Mouse (Mus musculus) fibroblast of lung, adult 2 months (primary cell): ENCODE measurements at regions not wholly inside any gene's neighbourhood (a gene's known extent, or its start where the extent isn't known, plus 50 kb on each side); places are given as distances from the start of the nearest gene placed in this dataset.

ENCODE experiments used
- DNase-seq: peaks from one replicate; pipeline ENCODE4 v3.0.0-alpha.2; 2011; ENCODE audit warnings: low read depth

DNA sequence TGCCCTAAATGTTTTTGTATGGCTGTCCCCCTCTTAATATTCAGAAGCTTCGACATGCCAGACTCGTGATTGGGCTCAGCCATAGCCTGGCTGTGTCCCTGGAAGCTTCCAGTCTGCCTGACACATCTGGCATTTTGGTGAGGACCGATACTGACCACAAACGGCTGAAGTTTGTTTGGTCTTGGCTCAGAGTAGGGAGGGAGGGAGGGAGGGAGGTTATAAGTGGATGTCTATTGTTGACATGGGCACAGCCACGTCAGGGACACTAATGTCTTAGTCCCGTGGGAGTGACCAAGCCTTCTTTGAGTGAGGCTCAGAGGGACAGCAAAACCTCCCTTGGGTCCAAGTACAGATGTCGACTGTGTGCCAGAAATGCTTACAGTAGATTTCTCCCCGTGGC, 151.7 kb downstream of the Chst1 start:
- DNase-seq, result peak; percentile 65

DNA sequence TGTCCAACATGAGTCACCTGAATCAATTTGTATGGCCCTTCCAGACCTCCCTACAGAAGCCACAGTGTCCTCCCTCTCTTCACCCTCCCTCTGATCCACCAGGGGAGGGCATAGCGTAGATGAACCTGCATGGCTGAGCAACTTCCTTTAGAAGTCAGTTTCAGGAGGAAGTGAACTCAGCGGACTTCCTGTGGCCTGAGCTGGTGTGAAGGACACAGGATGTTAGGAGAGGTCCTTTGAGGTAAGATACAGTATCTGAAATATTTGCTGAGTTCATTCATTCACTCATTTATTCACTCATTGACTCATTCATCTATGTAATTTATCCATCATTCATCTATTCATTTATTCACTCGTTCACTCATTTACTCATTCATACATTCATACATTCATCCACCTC, 152.6 kb downstream of the Chst1 start:
- no peak for DNase-seq

DNA sequence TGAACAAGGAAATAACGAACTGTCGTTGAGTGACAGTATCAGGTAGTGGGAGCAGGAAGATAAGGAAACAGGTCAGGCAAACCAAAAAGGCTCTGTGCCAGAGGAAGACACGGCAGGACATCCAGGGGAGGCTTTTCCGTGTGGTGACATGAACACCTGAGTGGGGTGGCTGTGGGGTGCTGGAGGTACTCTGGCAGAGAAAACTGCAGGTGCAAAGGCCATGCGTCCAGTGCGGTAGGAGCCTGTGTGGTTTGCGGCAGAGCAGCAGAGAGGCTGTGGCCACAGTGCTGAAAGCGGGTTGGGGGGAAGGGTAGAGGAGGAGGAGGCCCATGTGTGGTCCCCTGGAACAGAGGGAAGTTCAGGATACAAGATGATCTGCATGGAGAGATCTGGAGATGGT, 153.3 kb downstream of the Chst1 start:
- no peak for DNase-seq

DNA sequence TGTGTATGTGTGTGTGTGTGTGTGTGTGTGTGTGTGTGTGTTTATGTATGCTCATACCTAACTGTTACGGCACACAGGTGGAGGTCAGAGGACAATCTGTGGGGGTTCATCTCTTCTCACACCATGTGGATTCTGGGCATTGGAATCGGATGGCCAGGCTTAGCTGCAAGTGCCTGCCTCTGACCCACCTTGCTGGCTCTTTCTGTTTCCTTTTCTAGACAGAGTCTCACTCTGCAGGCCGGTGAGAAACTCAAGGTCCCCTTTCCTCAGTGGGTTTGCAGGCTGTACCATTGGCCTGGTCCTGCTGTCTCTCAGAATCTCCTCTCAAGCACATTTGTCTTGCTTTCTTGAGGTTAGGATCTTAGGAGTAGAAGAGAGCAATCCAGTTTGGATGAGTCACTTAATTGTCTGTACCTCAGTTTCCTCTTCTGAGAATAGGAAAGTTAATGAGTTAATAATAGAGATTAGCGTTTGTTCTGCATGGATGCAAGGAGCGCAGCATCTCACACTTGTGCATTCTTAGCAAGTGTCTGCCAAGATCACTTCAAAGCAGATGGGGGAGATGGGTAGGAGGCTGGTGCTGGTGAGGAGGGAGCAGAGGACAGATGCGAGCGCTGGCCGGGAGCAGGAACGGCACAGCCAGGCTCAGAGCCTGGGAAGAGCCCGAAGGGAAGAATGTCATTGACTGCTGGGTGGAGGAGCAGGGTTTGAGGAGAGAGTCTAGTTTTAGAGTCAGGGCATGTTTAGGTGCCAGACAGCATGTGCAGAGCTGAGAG, 155.2 kb downstream of the Chst1 start:
- DNase-seq, result no peak

DNA sequence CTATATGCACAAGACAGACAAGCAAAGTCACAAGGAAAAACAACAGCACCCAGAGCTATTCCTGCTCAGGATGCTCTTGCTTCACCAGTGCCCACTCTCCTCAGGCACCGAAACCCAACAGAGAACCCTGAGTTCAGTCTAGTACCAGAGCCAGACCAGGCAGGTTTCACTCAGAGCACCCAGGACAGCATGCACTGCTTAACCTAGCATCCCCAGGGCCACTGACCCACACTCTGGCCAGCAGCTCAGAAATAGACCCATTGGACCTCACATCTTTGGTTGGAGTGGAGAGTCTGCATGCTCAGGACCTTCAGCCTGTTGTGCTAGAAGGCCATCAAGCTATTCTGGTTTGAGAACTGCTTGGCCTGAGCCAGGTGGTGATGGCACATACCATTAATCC, 157.0 kb downstream of the Chst1 start:
- DNase-seq, result no peak

DNA sequence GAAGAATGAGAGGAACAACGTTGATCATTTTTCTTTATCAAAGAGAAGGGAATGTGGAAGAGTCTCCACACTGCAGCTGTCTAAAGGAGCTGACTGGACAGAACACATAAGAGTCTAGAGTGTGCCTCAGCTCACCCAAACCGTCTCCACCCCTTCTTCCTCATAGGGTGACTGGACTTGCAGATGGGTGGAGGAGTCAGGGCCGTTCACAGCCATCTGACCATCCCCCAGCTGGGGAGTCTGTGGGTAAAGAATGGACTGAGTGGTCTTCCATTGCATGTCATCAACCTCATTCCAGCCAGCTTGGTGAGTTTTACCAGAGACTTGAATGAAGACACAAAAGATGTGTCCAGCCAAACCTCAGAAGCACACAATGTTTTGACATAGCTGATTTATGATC, 156.1 kb upstream of the Syt13 start:
- no peak for DNase-seq

DNA sequence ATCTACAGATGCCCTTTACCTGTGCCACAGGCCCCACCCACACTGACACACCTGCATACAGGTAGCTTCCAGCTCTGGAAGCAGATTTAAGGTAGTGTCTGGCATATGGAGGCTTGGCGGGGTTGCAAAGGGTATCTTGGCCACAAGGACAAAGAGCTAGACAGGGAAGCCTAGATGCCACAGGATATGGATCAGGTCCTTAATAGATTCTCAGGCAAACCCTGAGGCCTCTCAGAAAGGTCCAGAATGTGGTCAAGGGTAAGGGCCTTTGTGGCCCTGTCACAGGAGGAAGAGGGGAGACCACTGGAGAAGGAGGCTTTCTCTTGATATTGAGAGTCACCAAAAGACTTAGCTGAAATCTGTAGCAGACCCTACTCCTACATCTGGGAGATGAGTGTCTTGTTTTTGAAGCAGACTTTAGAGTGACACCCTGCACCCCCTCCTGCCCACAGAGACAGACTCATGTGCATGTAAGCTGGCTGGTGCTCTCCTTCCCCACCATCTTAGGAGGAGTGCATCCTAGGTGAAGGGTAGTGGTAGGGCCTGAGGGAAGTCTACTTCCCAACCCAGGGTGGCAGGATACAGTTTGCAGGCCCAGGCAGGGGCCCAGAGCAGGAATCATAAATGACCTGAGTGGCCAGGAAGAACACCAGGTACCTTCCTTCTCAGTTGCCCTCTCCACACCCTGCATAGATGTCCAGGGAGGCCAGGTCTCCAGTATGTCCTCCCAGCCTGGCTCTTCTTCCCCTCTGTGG, 150.8 kb upstream of the Syt13 start:
- no peak for DNase-seq

DNA sequence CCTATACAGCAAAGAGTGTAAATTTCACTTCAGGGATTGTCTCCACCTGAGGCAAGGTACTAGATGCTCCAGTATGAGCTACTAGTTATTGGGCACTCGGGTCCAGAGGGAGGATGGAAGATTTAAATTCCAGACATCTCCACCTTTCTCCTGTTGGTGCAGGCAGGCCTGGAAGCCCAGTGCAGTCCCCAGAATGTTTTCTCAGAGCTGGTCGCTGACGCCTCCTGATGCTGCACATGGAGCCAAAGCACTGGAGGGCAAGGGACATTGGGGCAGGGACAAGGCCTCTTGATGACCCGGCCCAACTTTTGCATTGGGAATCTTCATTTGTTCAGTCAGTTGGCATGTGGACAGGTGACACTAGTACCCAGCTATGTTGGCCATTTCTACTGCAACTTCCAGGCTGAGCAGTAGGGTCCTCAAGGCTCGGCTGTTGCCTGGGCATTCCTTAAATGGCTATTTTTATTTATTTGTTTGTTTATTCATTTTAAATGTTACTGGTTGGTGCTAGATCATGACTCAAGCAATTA, 147.4 kb upstream of the Syt13 start:
- no peak for DNase-seq

DNA sequence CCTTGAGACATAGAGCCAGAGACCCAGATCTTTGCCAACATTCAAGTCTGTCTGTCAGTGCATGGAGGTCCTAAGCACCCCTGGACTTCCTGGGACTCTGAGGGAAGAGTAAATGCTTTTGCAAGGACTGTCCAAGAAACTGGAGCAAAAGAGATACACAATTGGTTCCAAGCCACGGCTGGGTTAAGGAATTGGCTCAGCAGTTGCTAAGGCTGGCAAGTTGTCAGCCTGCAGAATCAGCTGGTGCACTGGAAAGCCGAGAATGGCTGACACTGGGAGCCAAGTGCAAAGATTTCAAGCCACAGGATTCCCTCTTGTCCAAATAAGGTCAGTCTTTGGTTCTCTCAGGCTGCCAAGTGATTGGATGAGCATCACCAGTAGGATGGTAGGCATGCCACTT, 146.8 kb upstream of the Syt13 start:
- peak; percentile 46 for DNase-seq

DNA sequence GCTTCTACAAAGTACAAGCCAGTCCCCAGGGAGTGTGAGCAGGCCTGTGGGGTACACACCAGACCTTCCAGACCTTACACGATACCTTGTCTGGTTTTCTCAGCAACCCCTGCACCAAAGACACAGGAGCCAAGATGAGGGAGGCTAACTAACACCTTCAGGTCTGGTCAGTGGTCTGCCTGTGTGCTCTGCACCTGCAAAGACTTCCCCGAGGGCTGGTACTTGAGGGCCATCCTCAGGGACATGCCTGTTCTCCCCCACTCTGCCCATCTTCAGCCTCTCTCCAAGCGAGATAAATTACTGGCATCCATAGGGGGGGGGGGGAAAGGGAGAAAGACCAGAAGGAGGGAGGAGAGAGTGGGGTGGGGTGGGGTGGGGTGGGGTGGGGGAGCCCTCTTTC, 145.8 kb upstream of the Syt13 start:
- no peak for DNase-seq

DNA sequence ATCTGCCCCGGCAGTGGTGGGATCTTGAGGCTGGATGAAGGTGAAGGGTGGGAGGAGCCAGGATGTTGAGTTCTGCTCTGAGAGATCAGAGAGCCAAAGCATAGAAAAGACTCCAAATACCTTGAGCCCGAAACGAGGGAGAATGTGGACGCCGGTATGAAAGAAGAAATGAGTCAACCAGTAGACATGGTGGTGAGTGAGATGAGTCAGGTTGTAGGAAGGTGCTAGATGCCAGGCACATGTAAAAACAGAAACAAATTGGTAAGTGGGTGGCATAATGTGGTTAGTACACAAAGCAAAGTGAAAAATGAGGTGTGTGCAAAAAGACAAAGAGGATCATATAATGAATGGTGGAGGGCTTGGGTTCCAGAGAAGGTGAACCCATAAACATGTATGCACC, 144.8 kb upstream of the Syt13 start:
- DNase-seq, result no peak

DNA sequence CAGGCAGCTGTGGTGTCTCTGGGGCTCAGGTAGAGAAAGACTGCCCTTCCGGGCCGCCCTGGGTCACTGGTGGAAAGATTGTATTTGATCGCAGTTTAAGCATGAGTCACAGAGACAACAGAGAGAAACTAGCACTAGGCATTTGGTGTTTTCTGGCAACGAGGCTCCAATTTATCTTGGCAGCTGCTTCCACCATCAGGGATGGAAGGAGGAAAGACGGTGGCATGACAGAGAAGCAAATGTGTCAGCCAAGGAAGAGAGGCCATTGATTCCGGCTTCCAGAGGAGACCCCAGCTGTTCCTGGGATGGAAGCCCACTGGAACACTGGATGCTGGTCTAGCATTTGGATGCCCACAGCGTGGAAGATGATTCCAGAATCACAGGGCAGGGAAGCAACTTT, 142.3 kb upstream of the Syt13 start:
- DNase-seq, result peak; percentile 53

DNA sequence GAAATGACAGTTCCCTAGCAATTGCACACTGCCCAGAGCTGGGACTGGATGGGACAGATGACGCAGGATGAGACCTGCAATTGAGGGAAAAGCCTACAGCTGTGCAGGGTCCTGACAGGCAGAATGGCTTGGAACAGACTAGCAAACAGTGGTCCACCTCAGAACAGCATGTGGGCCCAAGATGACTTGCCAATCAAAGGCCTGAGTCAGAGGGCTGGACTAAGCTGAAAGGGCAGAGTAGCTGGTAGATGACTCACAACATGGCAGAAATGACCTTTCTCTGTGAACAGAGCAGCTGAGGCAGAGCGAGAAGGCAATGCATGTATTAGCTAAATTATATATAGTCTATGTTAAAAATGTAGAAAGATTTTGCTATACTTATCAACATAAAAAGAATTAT, 138.4 kb upstream of the Syt13 start:
- peak; percentile 37 for DNase-seq

DNA sequence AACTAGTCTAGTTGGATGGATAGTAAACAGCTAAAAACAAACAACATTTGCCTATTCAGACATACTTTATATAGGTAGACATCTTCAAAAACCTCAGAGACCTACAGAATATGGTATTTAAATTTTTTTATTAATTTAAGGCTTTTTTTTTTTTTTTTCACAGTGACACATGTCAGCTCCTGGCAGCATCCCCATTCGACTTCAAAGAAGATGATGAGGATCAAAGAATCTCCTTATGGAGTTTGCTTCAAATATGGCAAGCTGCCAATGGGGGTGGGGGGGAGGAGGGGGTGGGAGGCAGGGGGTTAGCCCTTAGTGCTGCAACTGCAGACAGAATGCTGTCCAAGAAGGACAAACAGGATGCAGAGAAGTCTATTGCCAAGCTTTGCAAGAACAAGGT, 135.8 kb upstream of the Syt13 start:
- no peak for DNase-seq

DNA sequence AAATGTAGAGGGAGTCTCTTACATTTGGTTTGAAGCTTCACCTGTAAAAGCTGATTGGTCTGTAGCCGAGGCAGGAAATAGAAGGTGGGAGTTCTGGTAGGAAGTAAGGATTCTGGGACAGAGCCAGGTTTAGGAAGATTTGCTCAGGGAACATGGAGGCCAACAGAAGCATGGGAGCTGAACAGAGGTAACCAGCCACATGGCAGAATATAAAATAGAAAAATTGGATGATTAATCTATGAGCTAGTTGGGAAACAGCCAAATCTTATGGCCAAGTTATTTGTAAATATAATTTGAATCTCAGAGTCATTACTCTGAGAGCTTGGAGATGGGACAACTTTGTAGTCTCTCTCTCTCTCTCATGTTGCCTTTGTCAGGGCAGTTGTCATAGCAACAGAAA, 134.9 kb upstream of the Syt13 start:
- no peak for DNase-seq

DNA sequence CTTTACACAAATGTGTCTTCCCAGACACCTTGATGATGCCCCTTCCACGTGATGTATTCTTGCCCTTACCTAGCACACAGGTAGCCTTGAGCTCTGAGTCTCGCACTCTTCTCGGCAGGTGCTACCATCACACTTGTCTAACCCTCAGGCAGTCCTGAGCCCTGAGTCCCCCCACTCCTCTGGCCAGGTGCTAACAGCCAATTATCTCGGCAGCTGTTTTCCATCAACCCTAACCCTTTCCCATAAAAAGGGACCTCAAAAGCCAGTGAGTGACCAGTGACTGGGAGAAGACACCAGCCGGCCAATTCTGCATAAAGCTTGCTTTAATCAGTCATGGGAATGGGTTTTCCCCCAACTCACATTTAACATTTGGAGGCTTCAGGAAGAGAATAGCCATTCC, 133.4 kb upstream of the Syt13 start:
- no peak for DNase-seq

DNA sequence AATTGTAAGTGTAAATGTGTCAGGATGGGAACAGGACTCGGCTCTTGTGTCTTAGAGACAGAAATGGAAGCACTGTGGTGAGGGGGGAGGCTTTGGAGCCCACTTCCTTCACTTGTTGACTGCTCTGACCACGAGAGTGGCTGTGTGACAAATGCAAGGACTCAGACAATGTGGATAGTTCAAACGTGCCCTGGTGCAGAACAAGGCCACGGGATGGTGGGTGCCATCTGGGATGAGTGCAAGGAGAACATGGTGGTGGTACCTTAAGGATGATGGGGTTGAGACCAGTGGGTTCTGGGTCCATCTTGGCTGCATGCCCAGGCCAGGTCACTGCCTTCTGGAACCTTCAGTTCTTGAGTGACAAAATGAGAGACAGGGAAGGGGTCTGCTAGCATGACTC, 132.3 kb upstream of the Syt13 start:
- no peak for DNase-seq

DNA sequence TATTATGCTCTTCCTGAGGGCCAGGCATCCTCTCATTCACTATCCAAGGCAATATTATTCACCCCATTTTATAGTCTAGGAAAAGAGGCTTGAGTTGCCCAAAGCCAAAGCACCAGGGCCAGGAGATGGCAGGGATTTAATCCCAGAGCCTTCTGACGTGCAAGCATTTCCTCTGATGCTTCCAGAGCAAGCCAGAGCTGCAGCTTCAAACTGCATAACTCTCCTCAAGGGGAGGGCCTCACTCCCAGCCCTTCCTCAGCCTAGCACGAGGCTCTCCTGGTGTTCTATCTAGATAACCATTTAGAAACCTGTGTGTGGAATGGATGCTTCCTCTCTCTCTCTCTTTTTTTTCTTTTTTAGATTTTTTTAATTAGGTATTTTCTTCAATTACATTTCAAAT, 130.0 kb upstream of the Syt13 start:
- no peak for DNase-seq

DNA sequence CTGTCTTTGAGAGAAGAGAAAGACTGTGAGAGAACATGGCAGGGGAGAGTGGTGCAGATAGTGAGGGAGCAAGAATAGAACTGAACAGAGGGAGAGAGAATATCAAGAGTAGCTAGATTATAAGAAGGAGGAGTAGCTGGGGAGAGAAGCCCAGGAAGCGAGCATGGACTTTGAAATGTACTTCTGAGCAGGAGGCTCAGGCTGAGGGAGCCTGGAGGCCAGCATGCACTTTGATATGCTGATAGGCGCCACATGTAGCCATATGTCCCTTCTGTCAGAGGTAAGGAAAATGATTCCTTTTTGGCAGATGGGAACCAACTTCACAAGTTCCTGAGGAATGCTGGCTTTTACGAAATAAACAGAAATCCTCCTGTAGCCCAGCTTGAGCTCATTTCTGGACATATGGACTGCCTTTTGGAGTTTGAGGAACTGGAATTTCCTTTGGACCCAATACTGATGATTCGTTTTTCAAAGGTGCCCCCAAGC, 126.9 kb upstream of the Syt13 start:
- DNase-seq, result no peak

DNA sequence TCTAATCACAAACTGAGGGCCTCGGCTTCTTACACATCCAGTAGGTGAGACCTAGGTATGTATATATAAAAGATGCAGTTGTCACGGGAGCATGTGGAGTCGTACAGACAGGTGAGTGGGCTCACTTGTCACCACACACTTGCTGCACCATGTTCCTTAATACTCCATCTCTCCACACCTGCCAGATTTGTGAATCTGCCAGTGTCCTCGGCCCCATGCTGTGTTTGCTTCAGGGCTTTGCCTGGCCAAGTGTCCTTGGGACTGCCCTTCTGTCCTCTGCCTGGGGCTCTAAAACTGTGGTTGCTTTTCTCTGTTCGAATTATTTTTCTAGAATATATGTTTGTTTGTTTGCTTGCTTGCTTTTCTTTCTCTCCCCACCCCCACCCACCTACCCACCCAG, 126.0 kb upstream of the Syt13 start:
- DNase-seq, result no peak

DNA sequence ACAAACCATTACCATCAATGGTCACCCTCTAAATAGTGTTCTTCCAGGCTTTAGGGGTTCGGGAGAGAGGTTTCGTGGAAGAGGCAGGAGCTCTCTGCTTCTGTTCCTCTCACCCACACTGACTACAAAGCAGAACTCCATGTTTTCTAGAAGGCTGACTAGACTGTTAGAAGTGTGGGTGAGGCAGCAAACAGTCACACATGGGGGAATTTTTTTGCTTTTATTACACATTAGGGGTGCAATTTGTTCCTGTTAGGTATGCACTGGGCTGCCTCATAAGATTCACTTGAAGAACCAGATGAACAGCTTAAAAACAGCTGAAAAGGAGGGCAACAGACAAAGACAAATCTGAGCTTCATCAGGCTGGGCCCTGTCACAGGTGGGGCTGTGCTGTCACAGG, 124.5 kb upstream of the Syt13 start:
- DNase-seq, result no peak

DNA sequence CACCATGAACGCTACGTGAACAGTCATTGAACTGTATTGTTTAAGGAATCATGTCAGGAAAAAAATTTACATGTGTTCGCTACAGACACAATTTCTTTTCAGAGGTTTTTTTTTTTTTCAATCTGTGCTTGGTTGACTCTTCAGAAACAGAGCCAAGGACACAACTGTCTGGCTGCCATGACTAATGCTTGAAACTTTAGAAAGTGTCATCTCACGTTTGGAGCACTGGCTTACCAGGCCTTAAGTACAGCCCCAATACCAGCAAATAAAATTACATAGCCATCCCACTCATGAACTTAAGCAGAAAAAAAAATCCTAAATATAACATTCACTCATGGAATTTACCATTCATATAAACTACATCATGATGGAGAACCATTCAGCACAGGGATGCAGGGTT, 115.1 kb upstream of the Syt13 start:
- DNase-seq, result no peak

DNA sequence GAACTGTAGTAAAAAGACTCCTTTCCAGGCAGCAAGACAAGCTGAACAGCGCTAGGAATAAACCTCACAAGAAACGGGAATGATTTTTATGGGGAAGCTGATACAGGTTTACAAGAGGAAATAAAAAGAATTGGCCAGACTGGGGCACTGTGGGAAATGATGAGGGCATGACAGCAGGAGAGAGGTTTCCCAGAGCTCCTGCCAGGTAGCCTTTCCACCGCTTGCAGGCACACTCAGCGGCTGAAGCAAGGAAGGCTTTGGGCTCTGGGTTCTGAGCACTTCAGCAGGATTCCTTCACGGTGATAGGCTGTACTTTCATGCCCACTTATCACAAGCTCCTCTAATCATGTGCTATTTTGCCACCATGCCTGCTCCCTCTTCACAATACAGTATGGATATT, 114.2 kb upstream of the Syt13 start:
- no peak for DNase-seq

DNA sequence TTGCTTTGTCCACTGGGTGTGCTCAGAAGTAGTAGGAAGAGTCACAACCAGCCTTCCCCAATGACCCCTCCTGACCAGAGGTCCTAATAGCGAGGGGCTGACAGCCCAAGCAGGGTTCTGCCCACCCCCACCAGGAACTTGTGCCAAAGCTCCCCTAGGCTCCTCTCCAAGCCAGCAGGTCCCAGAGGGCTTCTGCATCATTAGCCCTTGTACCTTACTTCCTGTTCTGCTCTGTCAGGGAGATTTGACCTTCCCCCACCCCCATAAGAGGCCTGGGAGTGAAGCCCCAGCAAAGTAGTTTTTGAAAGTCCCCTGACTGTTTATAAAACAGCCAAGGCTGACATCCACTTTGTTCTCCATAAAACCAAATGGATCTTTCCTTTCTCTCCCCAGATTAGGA, 110.0 kb upstream of the Syt13 start:
- no peak for DNase-seq
